Mouse (Mus musculus) mouse embryonic stem cell (cell line): ENCODE measurements around the gene Npas3.

Experiments
- in situ Hi-C, 2 experiments: fragments of 300-500 bp; cut with MboI; formaldehyde crosslinking; loops; 1 replicate in 1 of 2; 3 replicates in 1 of 2; pipeline ENCODE4 v1.14.3; 2019 to 2020; ENCODE audit warnings: low sequenced_read_pairs in 2 of 2, low pct_unique_long_range_greater_than_20kb in 1 of 2, mixed read lengths in 1 of 2; ENCODE audit not compliant: unreplicated experiment in 1 of 2

The Npas3 gene

DNA sequence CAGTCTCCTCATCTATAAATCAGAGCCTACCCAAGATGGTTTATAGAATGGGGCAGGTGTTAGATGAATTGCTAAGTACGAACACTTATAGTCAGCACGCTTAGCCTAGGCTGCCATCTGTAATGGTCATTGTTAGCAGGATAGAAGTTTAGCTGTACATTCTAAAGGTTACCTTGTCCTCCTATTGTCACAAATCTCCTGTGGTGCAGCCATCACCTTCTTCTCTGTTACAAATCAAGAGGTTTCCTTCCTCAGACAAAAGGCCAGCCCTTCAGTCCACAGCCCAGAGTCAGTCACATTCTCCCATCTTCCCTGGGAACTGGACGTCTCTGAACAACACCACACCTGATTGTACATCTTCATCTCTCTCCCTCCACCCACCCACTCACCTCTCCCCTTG, 851.0 kb downstream of the Npas3 start:
- in situ Hi-C loops: loop anchor here in 1 of 2 experiments (10.0 kb wide), 1 partner anchor 225 kb away; no protein-coding TSS in a partner anchor

DNA sequence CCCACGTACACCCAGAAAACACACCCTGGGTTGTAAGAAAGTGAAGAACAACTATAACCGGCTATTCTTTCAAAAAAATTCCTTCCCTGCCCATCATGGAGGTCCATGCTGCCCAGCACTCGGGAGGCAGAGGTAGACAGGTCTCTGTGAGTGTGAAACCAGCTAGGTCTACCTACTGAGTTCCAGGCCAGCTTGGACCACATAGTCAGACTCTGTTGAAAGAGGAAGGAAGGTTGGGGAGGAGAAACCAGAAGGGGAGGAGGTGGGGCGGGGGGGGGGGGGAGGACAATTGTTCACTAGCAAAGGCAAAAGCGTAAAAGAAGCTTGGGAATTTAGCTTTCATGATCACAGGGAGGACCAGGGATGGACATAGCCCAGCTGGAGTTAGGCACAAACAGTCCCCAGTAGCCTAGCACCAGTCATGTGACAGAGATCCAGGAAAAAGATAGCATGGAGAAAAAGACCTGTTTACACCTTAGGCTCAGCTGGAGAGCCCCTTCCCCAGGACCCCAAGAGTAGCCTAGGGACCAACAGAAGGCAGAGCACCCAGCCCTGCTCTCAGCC, 852.9 kb downstream of the Npas3 start:
- in situ Hi-C loops: loop anchor here in 1 of 2 experiments (10.0 kb wide), 1 partner anchor 373 kb away; no protein-coding TSS in a partner anchor

DNA sequence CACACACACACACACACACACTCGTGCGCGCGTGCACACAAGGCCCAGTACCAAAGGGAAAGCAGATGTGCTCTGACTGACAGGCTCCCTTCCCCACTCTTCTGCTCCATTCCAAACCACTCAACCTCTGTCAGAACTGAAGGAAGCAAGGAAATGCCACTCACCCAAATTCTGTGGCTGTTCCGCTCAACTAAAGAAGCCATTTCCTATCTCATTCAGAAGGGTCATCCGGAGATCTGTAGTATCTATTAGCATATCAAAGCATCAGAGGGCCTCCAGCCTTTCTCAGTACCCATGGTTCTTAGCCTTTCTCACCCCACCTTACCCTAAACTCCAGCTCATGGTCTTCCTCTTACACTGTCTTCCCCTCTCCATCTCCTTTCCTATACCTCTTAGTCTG, 854.0 kb downstream of the Npas3 start:
- in situ Hi-C loops: loop anchor here in 1 of 2 experiments (10.0 kb wide), 1 partner anchor 372 kb away; no protein-coding TSS in a partner anchor

DNA sequence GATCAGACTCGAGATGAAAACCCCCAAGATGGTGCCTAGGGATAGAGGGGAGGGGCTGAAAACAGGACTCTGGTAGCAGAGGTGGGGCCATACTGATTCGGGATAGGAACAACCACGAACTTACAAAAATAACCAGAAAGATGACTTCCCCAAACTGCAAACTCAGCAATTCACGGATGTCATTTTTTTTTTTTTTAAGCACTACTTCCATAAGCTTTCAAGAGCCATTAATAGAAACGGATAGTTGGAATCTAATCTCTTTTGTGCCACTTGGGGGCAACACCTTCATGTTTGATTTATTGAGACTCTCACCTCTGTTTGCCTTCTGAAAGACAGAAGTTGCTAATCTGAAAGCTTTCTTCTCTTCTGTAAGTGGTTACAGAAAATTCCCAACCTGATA, 857.1 kb downstream of the Npas3 start:
- in situ Hi-C loops: loop anchor here in 1 of 2 experiments (10.0 kb wide), 1 partner anchor 369 kb away; no protein-coding TSS in a partner anchor

DNA sequence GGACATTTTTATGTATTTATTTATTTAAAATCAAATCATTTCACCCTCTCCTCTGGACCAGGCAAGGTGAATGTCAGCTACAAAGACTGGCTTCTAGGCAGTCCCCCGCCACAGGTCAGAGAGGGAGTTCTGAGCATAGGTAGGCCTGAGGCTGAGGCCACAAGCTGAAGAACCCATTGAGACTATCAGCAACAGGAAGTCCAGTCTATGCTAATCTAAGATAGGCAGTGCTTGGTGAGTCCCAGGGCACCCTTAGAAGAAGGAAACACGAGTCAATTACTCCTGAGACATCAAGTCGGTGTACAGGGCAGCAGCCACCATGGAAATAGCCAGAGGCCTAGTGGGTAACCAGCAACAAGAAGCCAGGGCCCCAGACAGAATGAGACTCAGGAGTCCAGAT, 857.5 kb downstream of the Npas3 start:
- in situ Hi-C loops: loop anchor here in 1 of 2 experiments (10.0 kb wide), 1 partner anchor 369 kb away; no protein-coding TSS in a partner anchor

DNA sequence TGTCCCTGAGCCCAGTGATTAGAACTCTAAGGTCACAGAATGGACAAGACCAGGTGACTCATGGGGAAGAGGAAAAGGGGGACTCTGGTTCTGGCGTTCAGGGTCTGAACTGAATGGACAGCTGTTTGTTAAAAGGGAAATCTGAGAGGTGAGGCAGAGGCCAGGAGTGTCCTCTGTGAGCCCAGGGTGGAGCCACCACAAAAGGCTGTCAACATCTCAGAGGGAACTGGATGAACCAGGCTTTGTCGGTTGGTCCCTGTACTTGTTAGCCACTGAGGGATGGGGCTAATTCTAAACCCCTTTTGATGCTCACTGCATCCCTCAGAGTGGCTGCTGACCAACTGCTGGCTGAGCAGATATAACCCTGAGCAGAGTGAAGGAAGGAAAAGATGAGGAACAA, 861.9 kb downstream of the Npas3 start:
- in situ Hi-C loops: no loop called here

DNA sequence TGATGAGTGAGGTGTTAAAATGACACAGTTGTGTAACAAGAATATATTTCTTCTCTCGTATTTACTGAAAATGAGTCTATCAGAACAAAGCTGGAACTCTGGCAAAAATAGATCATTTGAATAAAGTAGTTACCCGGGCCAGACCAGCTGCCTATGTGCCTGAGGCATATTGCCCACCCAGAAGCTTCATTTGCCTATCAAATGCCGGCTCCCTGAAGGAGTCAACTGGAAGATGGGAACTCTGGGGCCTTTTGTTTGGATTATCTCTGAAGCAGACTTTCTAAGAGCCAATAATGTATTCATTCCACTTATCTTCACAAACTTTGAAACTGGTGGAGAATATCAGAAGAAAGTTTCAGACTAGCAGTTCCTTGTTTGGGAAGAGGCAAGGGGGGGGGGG, 862.5 kb downstream of the Npas3 start:
- in situ Hi-C loops: no loop called here

GRCm38 (mm10) chr12:54120386-54120785, 871.9 kb downstream of the Npas3 start:
- in situ Hi-C loops: no loop called here

DNA sequence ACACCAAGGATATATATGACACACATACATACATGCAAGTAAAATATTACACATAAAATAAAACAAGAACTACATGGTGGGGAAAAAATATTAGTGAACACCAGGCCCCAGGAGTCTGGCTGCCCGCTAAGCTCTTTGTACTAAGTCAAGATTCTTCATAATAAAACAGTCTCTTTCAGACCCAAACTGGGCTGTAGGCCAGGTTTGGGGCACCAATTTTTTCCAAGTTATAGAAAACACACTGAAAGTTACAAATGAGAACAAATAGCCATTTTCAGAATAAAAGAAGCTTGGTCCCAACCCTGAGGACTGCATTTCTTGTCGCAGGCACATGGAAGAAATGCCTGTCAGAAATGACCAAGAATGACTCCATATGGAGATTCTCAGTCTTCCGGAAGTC, 872.8 kb downstream of the Npas3 start:
- in situ Hi-C loops: no loop called here
